Mouse (Mus musculus) embryonic facial prominence, embryonic 10.5 days (tissue): ENCODE data around the gene Mrps31. TPM values are rescaled to one million over a fixed set of nuclear protein-coding genes. Genes with fewer than 3 reads are reported as not detected.
A peak's percentile ranks its signal among the peaks of the same experiment; 100 is the strongest.

Experiments used
- DNase-seq: peaks from one replicate; pipeline ENCODE4 v3.0.0-alpha.2; 2017; ENCODE audit warnings: low spot score
- H3K27ac ChIP-seq: fragments of 300-500 bp; sonication (generic); replicated peaks from 2 replicates; pipeline ENCODE4 v1.5.1; 2016; ENCODE audit warnings: mild to moderate bottlenecking
- H3K27me3 ChIP-seq: fragments of 300-500 bp; sonication (generic); replicated peaks from 2 replicates; pipeline ENCODE4 v1.6.1; 2016; ENCODE audit warnings: low read depth, mild to moderate bottlenecking; ENCODE audit not compliant: poor library complexity, severe bottlenecking
- H3K36me3 ChIP-seq: fragments of 300-500 bp; sonication (generic); replicated peaks from 2 replicates; pipeline ENCODE4 v1.6.1; 2016; ENCODE audit warnings: mild to moderate bottlenecking, moderate library complexity
- H3K4me1 ChIP-seq: fragments of 300-500 bp; sonication (generic); 2 replicates; pipeline ENCODE4 v1.6.1; 2016
- H3K4me3 ChIP-seq: fragments of 300-500 bp; sonication (generic); 2 replicates; pipeline ENCODE4 v1.5.1; 2016; ENCODE audit warnings: mild to moderate bottlenecking, moderate library complexity
- H3K9me3 ChIP-seq: fragments of 300-500 bp; sonication (generic); 2 replicates; pipeline ENCODE4 v1.6.1; 2016; ENCODE audit warnings: mild to moderate bottlenecking
- WGBS: fragments of 180-500 bp; shearing (Covaris S2); methylation state at CpG from one replicate; pipeline ENCODE4 v1.1.7; 2016; 5-methylcytosine and 5-hydroxymethylcytosine counted together
- polyA plus RNA-seq: library from polyadenylated mRNA; unstranded; fragments of >200 nt; fragmentation: Nextera tagmentation; extraction: Ambion mirVana; gene quantifications from 2 replicates; pipeline ENCODE4 v1.2.1, GENCODE M21; 2016

Gene Mrps31
- 42.4 and 43.2 TPM in 2 replicates for polyA plus RNA-seq

- under 1% methylated on average over 25 of the region's 25 CpGs for WGBS
- Histone ChIP-seq H3K36me3 (peaks cover 17% of the 10 kb centered on the region), H3K27ac (peak within 1 kb of the TSS; percentile 89), H3K27me3 (no peaks in the 10 kb centered on the region), H3K9me3 (no peaks in the 10 kb centered on the region), H3K4me1 (peaks cover 10% of the 10 kb centered on the region), H3K4me3 (peak within 1 kb of the TSS; percentile 90)
- peak; percentile 82 for DNase-seq
Observed at GRCm38 (mm10) chr8:22411282-22411702, at the start of gene Mrps31. Gene Mrps31 (plus strand): TSS chr8:22411361.

DNA sequence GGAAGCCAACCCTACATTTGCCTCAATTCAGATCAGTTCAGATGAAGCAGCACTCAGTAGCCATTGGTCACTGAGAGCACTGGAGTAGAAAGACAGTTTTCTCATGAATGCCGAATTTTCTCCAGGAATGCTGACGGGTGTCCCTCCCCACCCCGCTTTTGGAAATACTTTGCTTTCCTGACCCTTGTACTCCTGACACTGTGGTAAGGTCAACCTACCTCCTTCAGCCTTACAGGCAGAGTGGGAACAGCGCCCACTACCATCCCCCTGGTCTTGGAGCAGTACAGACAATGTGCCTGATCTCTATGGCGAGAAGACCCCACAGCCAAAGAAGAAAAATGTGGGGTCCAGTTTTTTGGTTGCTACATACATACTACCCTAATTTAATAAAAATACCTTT is 34.9 kb upstream of the Mrps31 start:
- H3K36me3 ChIP-seq = peaks cover 13% of the 10 kb centered on the region
- H3K4me3 ChIP-seq = no peak overlapping the region
- H3K27me3 ChIP-seq = no peaks in the 10 kb centered on the region
- no peak overlapping the region for H3K27ac ChIP-seq
- no peaks in the 10 kb centered on the region for H3K4me1 ChIP-seq
- H3K9me3 ChIP-seq = no peaks in the 10 kb centered on the region
- DNase-seq = no peak
- WGBS = 95% methylated on average over 5 of the region's 5 CpGs

- Histone ChIP-seq H3K27me3 (no peaks in the 10 kb centered on the region), H3K9me3 (no peaks in the 10 kb centered on the region), H3K4me1 (no peaks in the 10 kb centered on the region), H3K27ac (no peak overlapping the region), H3K36me3 (peaks cover 19% of the 10 kb centered on the region), H3K4me3 (no peak overlapping the region)
- WGBS = 48% methylated on average over 5 of the region's 5 CpGs
- peak; percentile 72 for DNase-seq
Observed at GRCm38 (mm10) chr8:22376903-22377302, 34.3 kb upstream of the Mrps31 start.

GRCm38 (mm10) chr8:22380934-22381333 is 30.2 kb upstream of the Mrps31 start:
- DNase-seq = no peak
- H3K4me1 ChIP-seq = no peaks in the 10 kb centered on the region
- peaks cover 52% of the 10 kb centered on the region for H3K36me3 ChIP-seq
- H3K9me3 ChIP-seq = no peaks in the 10 kb centered on the region
- WGBS = 94% methylated on average over 11 of the region's 11 CpGs
- H3K27me3 ChIP-seq = no peaks in the 10 kb centered on the region
- H3K27ac ChIP-seq = no peak overlapping the region
- H3K4me3 ChIP-seq = no peak overlapping the region

DNA sequence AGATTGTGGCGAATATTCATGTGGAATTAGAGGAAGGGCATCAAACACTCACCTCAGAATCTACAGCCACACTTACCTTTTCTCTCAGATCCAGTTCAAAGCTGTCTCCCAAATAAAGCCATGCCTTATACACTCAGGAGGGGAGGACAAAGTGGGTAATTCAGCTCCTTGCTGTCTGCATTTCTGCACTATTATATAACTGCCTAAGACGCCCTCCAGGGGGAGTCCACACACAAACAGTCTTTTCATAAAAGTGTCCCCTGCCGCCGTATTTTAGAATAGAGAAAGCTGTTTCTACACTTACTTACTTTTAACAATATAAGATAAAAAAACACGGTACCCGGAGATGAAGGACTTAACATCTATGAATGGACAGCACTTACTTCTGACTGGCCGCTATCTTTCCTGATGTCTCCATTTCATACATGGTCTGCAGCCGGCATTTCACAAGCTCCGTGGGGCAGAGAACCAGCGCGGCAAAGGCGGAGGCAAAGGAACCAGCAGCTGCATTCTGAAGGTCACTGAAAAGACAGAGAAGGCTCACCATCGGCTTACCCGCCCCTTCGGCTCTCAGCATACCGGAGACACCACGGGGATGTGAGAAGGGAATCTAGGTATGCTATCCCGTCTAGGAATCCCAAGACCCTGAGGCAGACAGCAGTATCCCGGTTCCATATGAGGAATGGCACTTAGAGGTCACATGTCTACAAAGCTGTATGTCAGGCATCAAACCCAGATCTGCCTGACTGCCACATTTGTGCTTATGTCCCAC is 28.2 kb upstream of the Mrps31 start:
- no peak overlapping the region for H3K27ac ChIP-seq
- H3K9me3 ChIP-seq = no peaks in the 10 kb centered on the region
- H3K27me3 ChIP-seq = no peaks in the 10 kb centered on the region
- peaks cover 66% of the 10 kb centered on the region for H3K36me3 ChIP-seq
- no peaks in the 10 kb centered on the region for H3K4me1 ChIP-seq
- H3K4me3 ChIP-seq = no peak overlapping the region
- WGBS = 78% methylated on average over 19 of the region's 19 CpGs
- no peak for DNase-seq

- H3K9me3 ChIP-seq = no peaks in the 10 kb centered on the region
- no peak overlapping the region for H3K4me3 ChIP-seq
- 91% methylated on average over 6 of the region's 6 CpGs for WGBS
- no peaks in the 10 kb centered on the region for H3K27me3 ChIP-seq
- H3K4me1 ChIP-seq = no peaks in the 10 kb centered on the region
- H3K27ac ChIP-seq = no peak overlapping the region
- DNase-seq = no peak
- peaks cover 88% of the 10 kb centered on the region for H3K36me3 ChIP-seq
Observed at GRCm38 (mm10) chr8:22385158-22385557, 26.0 kb upstream of the Mrps31 start.

DNA sequence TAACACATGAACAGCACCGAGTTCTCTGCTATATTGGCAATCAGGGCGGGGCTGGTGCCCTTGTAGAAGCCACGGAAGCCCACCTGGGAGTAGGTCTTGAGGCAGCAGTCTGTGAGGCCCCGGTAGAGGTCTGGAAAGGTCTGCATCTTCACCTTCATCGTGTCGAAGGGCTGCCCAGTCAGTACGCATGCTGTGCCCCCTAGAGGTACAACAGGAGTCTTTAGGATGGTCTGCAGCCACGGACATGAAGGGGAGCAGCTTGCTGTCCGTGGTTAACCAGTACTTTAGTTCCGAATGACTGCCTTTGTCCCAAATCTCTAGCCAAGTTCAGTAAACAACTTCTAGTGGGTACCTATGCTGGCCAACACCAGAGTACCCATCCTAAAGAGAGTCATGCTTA is 21.3 kb upstream of the Mrps31 start:
- no peaks in the 10 kb centered on the region for H3K4me1 ChIP-seq
- peaks cover 64% of the 10 kb centered on the region for H3K36me3 ChIP-seq
- H3K4me3 ChIP-seq = no peak overlapping the region
- no peak overlapping the region for H3K27ac ChIP-seq
- DNase-seq = no peak
- no peaks in the 10 kb centered on the region for H3K27me3 ChIP-seq
- H3K9me3 ChIP-seq = no peaks in the 10 kb centered on the region
- WGBS = 83% methylated on average over 10 of the region's 10 CpGs

DNA sequence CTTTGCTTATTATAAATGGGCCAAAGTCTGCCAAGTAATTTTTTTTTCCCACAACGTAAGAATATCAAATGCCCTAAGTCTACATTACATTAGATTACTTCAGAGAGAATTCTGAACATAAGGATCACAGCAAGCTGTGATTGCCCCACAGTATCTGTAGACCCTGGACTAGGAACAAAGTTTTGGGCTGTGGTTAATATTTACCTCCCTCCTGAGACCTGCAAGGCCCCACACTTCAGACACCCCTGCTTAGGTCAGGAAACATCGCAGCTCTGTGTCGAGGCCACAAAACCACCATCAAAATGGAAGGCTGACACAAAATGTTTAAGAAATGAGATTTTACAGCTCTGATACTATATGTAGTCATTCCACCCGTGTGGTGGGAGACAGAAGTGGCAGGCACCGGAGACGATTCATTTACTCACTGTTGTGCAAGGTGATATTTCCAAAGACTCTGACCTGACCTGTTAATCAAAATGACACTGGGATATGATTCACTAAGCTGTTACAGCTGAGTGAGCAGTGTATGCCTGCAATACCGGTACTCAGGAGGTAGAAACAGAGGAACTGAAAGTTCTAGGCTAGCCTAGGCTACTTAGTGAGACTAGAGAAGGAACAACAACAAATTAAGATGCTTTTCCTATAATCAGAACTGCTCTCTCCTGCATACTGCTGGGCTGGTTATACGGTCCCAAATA is 20.2 kb upstream of the Mrps31 start:
- Histone ChIP-seq H3K4me1 (no peaks in the 10 kb centered on the region), H3K36me3 (peaks cover 59% of the 10 kb centered on the region), H3K27me3 (no peaks in the 10 kb centered on the region), H3K27ac (no peak overlapping the region), H3K9me3 (no peaks in the 10 kb centered on the region), H3K4me3 (no peak overlapping the region)
- WGBS = 91% methylated on average over 8 of the region's 8 CpGs
- no peak for DNase-seq

- H3K27me3 ChIP-seq = no peaks in the 10 kb centered on the region
- H3K36me3 ChIP-seq = peaks cover 26% of the 10 kb centered on the region
- H3K4me3 ChIP-seq = no peak overlapping the region
- H3K4me1 ChIP-seq = peaks cover 6% of the 10 kb centered on the region
- H3K27ac ChIP-seq = no peak overlapping the region
- WGBS = 77% methylated on average over 4 of the region's 4 CpGs
- H3K9me3 ChIP-seq = no peaks in the 10 kb centered on the region
- DNase-seq = no peak
Observed at GRCm38 (mm10) chr8:22394471-22394870, 16.7 kb upstream of the Mrps31 start.

GRCm38 (mm10) chr8:22395256-22395655 is 15.9 kb upstream of the Mrps31 start:
- Histone ChIP-seq H3K4me3 (no peak overlapping the region), H3K27ac (no peak overlapping the region), H3K36me3 (peaks cover 18% of the 10 kb centered on the region), H3K9me3 (no peaks in the 10 kb centered on the region), H3K4me1 (peaks cover 6% of the 10 kb centered on the region), H3K27me3 (no peaks in the 10 kb centered on the region)
- no peak for DNase-seq
- 94% methylated on average over 8 of the region's 8 CpGs for WGBS

DNA sequence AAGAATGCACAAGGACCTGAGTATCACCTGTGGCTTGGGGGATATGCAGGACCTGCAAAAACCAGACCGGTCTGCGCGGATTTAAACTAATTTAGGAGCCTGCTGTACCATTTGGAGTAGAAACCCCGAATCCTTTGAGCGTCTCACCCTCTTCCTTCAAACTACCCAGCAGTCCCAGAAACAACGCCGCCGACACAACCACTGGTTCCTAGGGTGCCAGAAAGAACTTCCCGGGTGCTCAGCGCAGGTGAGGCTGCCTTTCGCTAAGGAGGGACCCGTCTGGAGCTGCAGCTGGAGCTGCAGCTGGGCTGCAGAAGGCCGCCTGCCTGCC is 13.4 kb upstream of the Mrps31 start:
- under 1% methylated on average over 13 of the region's 13 CpGs for WGBS
- no peaks in the 10 kb centered on the region for H3K27me3 ChIP-seq
- no peaks in the 10 kb centered on the region for H3K9me3 ChIP-seq
- peaks cover 6% of the 10 kb centered on the region for H3K4me1 ChIP-seq
- H3K27ac ChIP-seq = peak overlapping the region; percentile 91
- 0 out of 2 replicates have a peak, but pooled peaks cover 12% of the 10 kb centered on the region for H3K36me3 ChIP-seq
- no peak for DNase-seq
- H3K4me3 ChIP-seq = peak overlapping the region; percentile 85

DNA sequence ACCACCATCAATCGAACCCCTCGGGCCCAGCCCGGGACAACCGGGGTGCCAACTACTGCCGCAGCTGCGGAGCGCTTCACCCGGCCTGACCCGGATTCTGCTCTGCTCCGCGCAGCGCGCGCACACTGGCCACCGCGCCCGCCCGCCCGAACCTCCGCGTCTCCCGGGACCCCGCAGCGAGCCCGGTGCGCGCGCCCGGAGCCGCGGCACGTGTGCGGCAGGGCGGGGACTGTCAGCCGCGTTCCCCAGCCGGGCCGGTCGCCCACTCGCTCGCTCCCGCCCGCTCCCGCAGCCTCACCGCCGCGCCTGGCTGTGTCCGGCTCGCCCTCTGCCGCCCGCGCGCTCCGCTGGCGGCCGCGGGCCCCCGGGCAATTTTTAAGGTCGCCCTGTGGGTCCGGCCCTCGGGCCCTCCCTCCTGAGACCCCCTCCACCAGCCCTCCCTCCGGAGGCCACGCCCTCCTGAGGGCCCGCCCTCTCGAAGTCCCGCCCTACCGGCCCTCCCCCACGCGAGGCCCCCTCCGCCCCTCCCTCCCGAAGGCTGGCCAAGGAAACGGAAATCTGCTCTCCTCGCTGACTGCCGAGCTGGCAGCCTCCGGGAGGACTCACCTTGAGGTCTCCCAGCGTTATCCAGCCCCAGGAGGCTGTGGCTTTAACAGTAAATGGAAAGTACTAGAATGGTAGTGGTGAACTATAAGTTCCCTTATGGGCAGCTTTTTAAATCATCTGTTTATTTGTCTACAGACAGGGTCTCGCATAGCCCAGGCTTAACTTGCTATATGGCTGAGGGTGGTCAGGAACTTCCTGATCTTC is 12.8 kb upstream of the Mrps31 start, which contains the start of gene Slc25a15:
Gene Slc25a15 (minus strand): TSS at position 456 of the 810 bp plus-strand sequence.
- Histone ChIP-seq H3K36me3 (0 out of 2 replicates have a peak, but pooled peaks cover 12% of the 10 kb centered on the region), H3K4me1 (peaks cover 6% of the 10 kb centered on the region), H3K4me3 (peak within 1 kb of the TSS; percentile 85), H3K27ac (peak within 1 kb of the TSS; percentile 91), H3K9me3 (no peaks in the 10 kb centered on the region), H3K27me3 (no peaks in the 10 kb centered on the region)
- peak; percentile 96 for DNase-seq
- under 1% methylated on average over 77 of the region's 77 CpGs for WGBS
